Mouse (Mus musculus): ENCODE results near the gene Lef1. TPM values are rescaled to one million over a fixed set of nuclear protein-coding genes. Genes with fewer than 3 reads are reported as not detected.

The Lef1 gene
- total and polyA plus RNA-seq, 2 experiments from 2014 or later, result 5.6 to 7.2 TPM

DNA sequence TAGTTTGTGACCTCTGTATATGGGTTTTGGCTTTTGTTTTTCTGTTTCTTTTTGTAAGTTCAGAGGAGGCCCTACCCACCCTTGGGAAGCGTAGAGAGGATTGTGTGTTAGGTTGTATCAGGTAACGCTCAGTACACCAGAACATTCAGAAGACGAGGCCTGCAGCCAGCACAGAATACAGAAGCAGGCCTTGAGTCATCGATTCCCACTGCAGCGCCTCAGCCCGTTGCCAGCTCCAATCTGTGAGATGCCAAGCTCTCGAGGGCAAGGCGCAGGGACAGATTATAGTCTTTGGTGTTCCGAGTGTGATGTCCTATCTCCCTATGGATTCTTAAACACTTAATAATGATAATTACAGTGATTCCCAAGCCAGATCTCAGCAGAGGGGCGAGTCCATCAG, 85.8 kb downstream of the Lef1 start:
- DNase-seq (ENCODE audit: low spot score) (no peak), ATAC-seq (no peak)
- Histone ChIP-seq H3K36me3 (ENCODE audit: insufficient read depth, low read length) (no peaks in the 10 kb centered on the region), H3K4me2 (ENCODE audit: low read depth, low read length) (no peak overlapping the region), H3K27me3 (ENCODE audit: insufficient read depth, low read length) (no peaks in the 10 kb centered on the region), H3K4me1 (ENCODE audit: insufficient read depth, low read length) (no peaks in the 10 kb centered on the region), H3K27ac (no peak overlapping the region), H3K9ac (replicated peaks; ENCODE audit: low read length) (no peak overlapping the region), H3K9me3 (ENCODE audit: low read length) (no peaks in the 10 kb centered on the region), H3K4me3 (ENCODE audit: low read length) (no peak overlapping the region)
- TF ChIP-seq CTCF (IDR thresholded peaks at IDR 0.05; ENCODE audit: low read depth), result no peak
- 51% methylated on average over 10 of the region's 10 CpGs for WGBS

GRCm38 (mm10) chr3:131196507-131197019, 86.3 kb downstream of the Lef1 start:
- no peaks in the 10 kb centered on the region for H3K27me3 ChIP-seq (ENCODE audit: insufficient read depth, low read length)
- H3K9me3 ChIP-seq (ENCODE audit: low read length), result no peaks in the 10 kb centered on the region
- DNase-seq (ENCODE audit: low spot score), result no peak

GRCm38 (mm10) chr3:131198991-131199390, 88.7 kb downstream of the Lef1 start:
- Histone ChIP-seq H3K36me3 (ENCODE audit: insufficient read depth, low read length) (no peaks in the 10 kb centered on the region), H3K9me3 (ENCODE audit: low read length) (no peaks in the 10 kb centered on the region), H3K27ac (no peak overlapping the region), H3K4me1 (ENCODE audit: insufficient read depth, low read length) (no peaks in the 10 kb centered on the region), H3K27me3 (ENCODE audit: insufficient read depth, low read length) (no peaks in the 10 kb centered on the region), H3K9ac (replicated peaks; ENCODE audit: low read length) (no peak overlapping the region), H3K4me2 (ENCODE audit: low read depth, low read length) (no peak overlapping the region), H3K4me3 (ENCODE audit: low read length) (no peak overlapping the region)
- ATAC-seq (no peak), DNase-seq (ENCODE audit: low spot score) (no peak)
- WGBS, result 86% methylated on average over 3 of the region's 3 CpGs
- no peak for TF ChIP-seq CTCF (IDR thresholded peaks at IDR 0.05; ENCODE audit: low read depth)

More at GRCm38 (mm10) chr3:131196507-131197019, 86.3 kb downstream of the Lef1 start:
- no peaks in the 10 kb centered on the region for H3K36me3 ChIP-seq (ENCODE audit: insufficient read depth, low read length)
- no peak overlapping the region for H3K9ac ChIP-seq (replicated peaks; ENCODE audit: low read length)
- 79% methylated on average over 8 of the region's 8 CpGs for WGBS
- TF ChIP-seq CTCF (IDR thresholded peaks at IDR 0.05; ENCODE audit: low read depth), result no peak
- no peak overlapping the region for H3K4me3 ChIP-seq (ENCODE audit: low read length)
- ATAC-seq, result no peak
- H3K27ac ChIP-seq, result no peak overlapping the region
- H3K4me1 ChIP-seq (ENCODE audit: insufficient read depth, low read length), result no peaks in the 10 kb centered on the region
- no peak overlapping the region for H3K4me2 ChIP-seq (ENCODE audit: low read depth, low read length)

GRCm38 (mm10) chr3:131199590-131200288, 89.5 kb downstream of the Lef1 start:
- DNase-seq (ENCODE audit: low spot score) (no peak), ATAC-seq (no peak)
- no peak overlapping the region for H3K4me3 ChIP-seq (ENCODE audit: low read length)
- H3K36me3 ChIP-seq (ENCODE audit: insufficient read depth, low read length), result no peaks in the 10 kb centered on the region
- no peaks in the 10 kb centered on the region for H3K27me3 ChIP-seq (ENCODE audit: insufficient read depth, low read length)
- no peak overlapping the region for H3K9ac ChIP-seq (replicated peaks; ENCODE audit: low read length)
- TF ChIP-seq CTCF (IDR thresholded peaks at IDR 0.05; ENCODE audit: low read depth), result no peak
- H3K27ac ChIP-seq, result no peak overlapping the region
- no peak overlapping the region for H3K4me2 ChIP-seq (ENCODE audit: low read depth, low read length)
- WGBS, result 74% methylated on average over 20 of the region's 20 CpGs
- no peaks in the 10 kb centered on the region for H3K9me3 ChIP-seq (ENCODE audit: low read length)
- H3K4me1 ChIP-seq (ENCODE audit: insufficient read depth, low read length), result no peaks in the 10 kb centered on the region

GRCm38 (mm10) chr3:131202311-131202710, 92.0 kb downstream of the Lef1 start:
- DNase-seq (ENCODE audit: low spot score) (no peak), ATAC-seq (no peak)
- Histone ChIP-seq H3K27me3 (ENCODE audit: insufficient read depth, low read length) (no peaks in the 10 kb centered on the region), H3K4me2 (ENCODE audit: low read depth, low read length) (no peak overlapping the region), H3K36me3 (ENCODE audit: insufficient read depth, low read length) (no peaks in the 10 kb centered on the region), H3K4me3 (ENCODE audit: low read length) (no peak overlapping the region), H3K9ac (replicated peaks; ENCODE audit: low read length) (no peak overlapping the region), H3K9me3 (ENCODE audit: low read length) (no peaks in the 10 kb centered on the region), H3K27ac (no peak overlapping the region), H3K4me1 (ENCODE audit: insufficient read depth, low read length) (no peaks in the 10 kb centered on the region)
- WGBS, result 38% methylated on average over 7 of the region's 7 CpGs
- no peak for TF ChIP-seq CTCF (IDR thresholded peaks at IDR 0.05; ENCODE audit: low read depth)

DNA sequence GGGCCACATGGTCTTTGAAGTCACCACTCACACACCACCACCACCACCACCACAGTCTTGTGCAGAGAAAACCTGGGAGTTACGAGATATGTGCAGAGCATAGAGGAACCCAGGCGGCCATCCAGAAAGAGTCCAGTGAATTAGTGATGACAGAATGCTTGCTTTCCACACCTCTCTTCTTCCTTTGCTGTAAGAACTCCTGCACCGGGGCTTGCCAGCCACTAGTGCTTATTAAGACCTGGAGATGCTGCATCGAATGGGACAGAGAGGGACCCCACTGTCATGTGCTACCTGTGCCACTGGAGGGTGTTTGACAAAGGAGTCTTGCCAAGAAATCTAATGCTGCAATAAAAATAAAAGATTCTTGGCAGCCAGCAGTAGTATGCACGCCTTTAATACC, 97.6 kb downstream of the Lef1 start:
- no peaks in the 10 kb centered on the region for H3K9me3 ChIP-seq (ENCODE audit: low read length)
- DNase-seq (ENCODE audit: low spot score) (no peak), ATAC-seq (no peak)
- H3K27ac ChIP-seq, result no peak overlapping the region
- no peak overlapping the region for H3K4me2 ChIP-seq (ENCODE audit: low read depth, low read length)
- H3K27me3 ChIP-seq (ENCODE audit: insufficient read depth, low read length), result no peaks in the 10 kb centered on the region
- no peaks in the 10 kb centered on the region for H3K36me3 ChIP-seq (ENCODE audit: insufficient read depth, low read length)
- no peak overlapping the region for H3K4me3 ChIP-seq (ENCODE audit: low read length)
- WGBS, result 72% methylated on average over 5 of the region's 5 CpGs
- no peak for TF ChIP-seq CTCF (IDR thresholded peaks at IDR 0.05; ENCODE audit: low read depth)
- H3K9ac ChIP-seq (replicated peaks; ENCODE audit: low read length), result no peak overlapping the region
- H3K4me1 ChIP-seq (ENCODE audit: insufficient read depth, low read length), result no peaks in the 10 kb centered on the region

- ATAC-seq, result no peak
- TF ChIP-seq CTCF (IDR thresholded peaks at IDR 0.05; ENCODE audit: low read depth), result no peak
- DNase-seq (ENCODE audit: low spot score), result no peak
- Histone ChIP-seq H3K4me2 (ENCODE audit: low read depth, low read length) (no peak overlapping the region), H3K27ac (no peak overlapping the region), H3K36me3 (ENCODE audit: insufficient read depth, low read length) (no peaks in the 10 kb centered on the region), H3K4me1 (ENCODE audit: insufficient read depth, low read length) (no peaks in the 10 kb centered on the region), H3K9ac (replicated peaks; ENCODE audit: low read length) (no peak overlapping the region), H3K27me3 (ENCODE audit: insufficient read depth, low read length) (no peaks in the 10 kb centered on the region), H3K9me3 (ENCODE audit: low read length) (no peaks in the 10 kb centered on the region), H3K4me3 (ENCODE audit: low read length) (no peak overlapping the region)
- 60% methylated on average over 13 of the region's 13 CpGs for WGBS
These were observed 98.1 kb downstream of the Lef1 start for GRCm38 (mm10) chr3:131208265-131208891.
